Mouse (Mus musculus): ENCODE results near the gene Ptov1. TPM values are rescaled to one million over a fixed set of nuclear protein-coding genes. Genes with fewer than 3 reads are reported as not detected.
A peak's percentile ranks its signal among the peaks of the same experiment; 100 is the strongest.

The Ptov1 gene
- total and polyA plus RNA-seq, 2 experiments = 17.0 to 76.1 TPM

DNA sequence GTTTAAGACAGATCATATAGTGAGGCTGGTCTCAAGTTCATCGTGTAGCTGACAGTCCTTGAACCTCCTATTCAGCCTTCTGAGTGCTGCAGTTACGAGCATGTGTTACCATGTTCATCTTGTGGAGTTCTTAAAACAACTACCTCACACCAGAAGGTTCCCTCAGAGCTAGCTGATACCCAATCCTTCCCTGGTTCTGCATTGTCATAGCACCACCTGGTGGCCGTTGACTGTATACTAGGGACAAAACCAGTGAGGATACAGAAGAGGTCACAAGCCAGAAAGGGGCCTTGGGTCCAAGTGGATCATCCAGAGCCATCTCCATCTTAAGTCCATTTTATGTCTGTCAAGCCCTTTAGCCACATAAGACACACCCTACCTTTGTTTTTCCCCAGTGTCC lies 44.7 kb downstream of the Ptov1 start:
- no peak overlapping the region for H3K27ac ChIP-seq (replicated peaks; ENCODE audit: insufficient read depth, low read depth, low read length)
- TF ChIP-seq POLR2A (IDR thresholded peaks at IDR 0.05; ENCODE audit: extremely low read depth, insufficient read depth, low read length) = no peak
- peak; percentile 68 for TF ChIP-seq CTCF (IDR thresholded peaks at IDR 0.05; ENCODE audit: low read depth, low read length)
- H3K9ac ChIP-seq (ENCODE audit: low read depth, low read length) = no peak overlapping the region
- WGBS = 21% methylated on average over 3 of the region's 3 CpGs
- H3K4me1 ChIP-seq (ENCODE audit: control insufficient read depth, insufficient read depth, low read length) = peaks cover 10% of the 10 kb centered on the region
- peaks cover 78% of the 10 kb centered on the region for H3K79me2 ChIP-seq (ENCODE audit: control insufficient read depth, insufficient read depth, low read length)
- H3K36me3 ChIP-seq (ENCODE audit: control insufficient read depth, insufficient read depth, low read length) = peaks cover 5% of the 10 kb centered on the region; the same call in 1 of the 2 replicates
- no peaks in the 10 kb centered on the region for H3K27me3 ChIP-seq (ENCODE audit: control insufficient read depth, insufficient read depth, low read length)
- no peak overlapping the region for H3K4me3 ChIP-seq (ENCODE audit: insufficient read depth, low read depth, low read length)
- peak; percentile 56 for DNase-seq (ENCODE audit: extremely low read depth, low read depth, low spot score)

DNA sequence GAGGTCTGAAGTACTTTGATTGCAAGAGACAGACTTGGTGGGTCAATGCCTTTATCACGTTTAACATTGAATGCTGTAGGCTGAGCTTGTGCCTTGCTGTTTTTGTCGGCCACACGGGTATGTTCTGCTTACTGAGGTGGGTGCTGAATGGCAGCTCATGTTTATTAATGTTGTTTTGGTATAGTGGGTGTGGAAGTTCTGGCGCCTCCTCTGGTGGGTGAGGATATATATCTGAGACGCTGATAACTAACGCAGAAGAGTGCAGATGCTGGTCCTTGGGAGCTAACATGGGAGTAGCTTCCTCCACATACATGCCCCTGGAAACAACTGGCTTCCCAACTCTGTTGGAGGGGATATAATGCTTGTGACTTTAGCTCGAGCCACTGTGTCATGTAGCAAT lies 46.2 kb downstream of the Ptov1 start:
- TF ChIP-seq CTCF (IDR thresholded peaks at IDR 0.05; ENCODE audit: low read depth, low read length) (no peak), POLR2A (IDR thresholded peaks at IDR 0.05; ENCODE audit: extremely low read depth, insufficient read depth, low read length) (no peak)
- DNase-seq (ENCODE audit: extremely low read depth, low read depth, low spot score) = no peak
- Histone ChIP-seq H3K4me1 (ENCODE audit: control insufficient read depth, insufficient read depth, low read length) (peaks cover 17% of the 10 kb centered on the region), H3K27ac (replicated peaks; ENCODE audit: insufficient read depth, low read depth, low read length) (no peak overlapping the region), H3K79me2 (ENCODE audit: control insufficient read depth, insufficient read depth, low read length) (peaks cover 64% of the 10 kb centered on the region), H3K27me3 (ENCODE audit: control insufficient read depth, insufficient read depth, low read length) (no peaks in the 10 kb centered on the region), H3K4me3 (ENCODE audit: insufficient read depth, low read depth, low read length) (no peak overlapping the region), H3K9ac (ENCODE audit: low read depth, low read length) (no peak overlapping the region), H3K36me3 (ENCODE audit: control insufficient read depth, insufficient read depth, low read length) (peaks cover under 1% of the 10 kb centered on the region; the same call in 1 of the 2 replicates)
- WGBS = 53% methylated on average over 7 of the region's 7 CpGs

DNA sequence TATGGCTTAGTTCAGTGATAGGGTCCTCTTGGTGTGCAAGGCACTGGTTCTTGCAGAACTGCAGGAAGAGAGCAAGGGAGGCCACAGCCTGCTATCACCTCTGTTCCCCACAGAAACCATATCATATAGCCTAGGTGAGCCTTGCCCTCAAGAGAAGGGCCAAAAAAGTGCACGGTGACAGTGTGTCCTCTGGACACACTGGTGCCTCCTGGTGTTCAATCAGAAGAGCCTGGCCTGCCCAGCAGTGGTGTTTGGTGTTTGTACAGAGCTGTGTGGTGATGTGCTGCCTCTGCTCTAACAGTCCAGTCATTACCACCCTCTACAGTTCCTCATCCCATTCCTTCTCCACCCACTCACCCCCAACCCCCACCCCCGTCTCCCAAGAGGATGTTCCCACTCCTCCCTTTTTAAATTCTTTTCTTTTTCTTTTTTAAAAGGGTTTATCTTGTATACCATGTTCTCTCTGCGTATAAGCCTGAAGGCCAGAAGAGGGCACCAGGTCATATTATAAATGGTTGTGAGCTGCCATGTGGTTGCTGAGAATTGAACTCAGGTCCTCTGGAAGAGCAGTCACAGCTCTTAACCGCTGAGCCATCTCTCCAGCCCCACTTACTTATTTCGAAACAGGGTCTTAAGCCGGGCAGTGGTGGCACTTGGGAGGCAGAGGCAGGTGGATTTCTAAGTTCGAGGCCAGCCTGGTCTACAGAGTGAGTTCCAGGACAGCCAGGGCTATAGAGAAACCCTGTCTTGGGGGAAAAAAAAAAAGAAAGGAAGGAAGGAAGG lies 47.7 kb downstream of the Ptov1 start:
- WGBS = 72% methylated on average over 7 of the region's 7 CpGs
- Histone ChIP-seq H3K36me3 (ENCODE audit: control insufficient read depth, insufficient read depth, low read length) (no peaks in the 10 kb centered on the region), H3K9ac (ENCODE audit: low read depth, low read length) (no peak overlapping the region), H3K79me2 (ENCODE audit: control insufficient read depth, insufficient read depth, low read length) (peaks cover 52% of the 10 kb centered on the region), H3K27ac (replicated peaks; ENCODE audit: insufficient read depth, low read depth, low read length) (no peak overlapping the region), H3K4me3 (ENCODE audit: insufficient read depth, low read depth, low read length) (no peak overlapping the region), H3K27me3 (ENCODE audit: control insufficient read depth, insufficient read depth, low read length) (no peaks in the 10 kb centered on the region), H3K4me1 (ENCODE audit: control insufficient read depth, insufficient read depth, low read length) (peaks cover 27% of the 10 kb centered on the region)
- TF ChIP-seq POLR2A (IDR thresholded peaks at IDR 0.05; ENCODE audit: extremely low read depth, insufficient read depth, low read length) (no peak), CTCF (IDR thresholded peaks at IDR 0.05; ENCODE audit: low read depth, low read length) (peak; percentile 53)
- DNase-seq (ENCODE audit: extremely low read depth, low read depth, low spot score) = peak; percentile 34

DNA sequence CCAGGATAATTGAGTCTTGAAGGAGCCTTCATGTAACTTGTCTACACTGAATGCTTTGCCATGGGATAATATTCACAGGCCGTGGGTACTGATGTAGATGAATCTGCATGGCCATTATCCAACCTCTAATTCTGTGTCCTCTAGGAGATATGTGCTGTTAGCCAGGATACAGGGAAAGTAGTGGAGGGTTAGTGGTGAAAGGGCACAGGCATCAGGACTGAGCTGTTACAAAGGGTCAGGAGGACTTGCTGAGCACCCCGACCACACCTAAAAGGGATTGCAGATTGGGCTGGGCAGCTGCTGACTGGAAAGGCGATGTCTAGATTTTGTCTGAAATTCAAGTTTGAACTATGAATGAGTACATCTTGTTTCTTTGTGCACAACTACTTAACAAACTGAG lies 49.1 kb downstream of the Ptov1 start:
- Histone ChIP-seq H3K4me1 (ENCODE audit: control insufficient read depth, insufficient read depth, low read length) (peaks cover 27% of the 10 kb centered on the region), H3K27me3 (ENCODE audit: control insufficient read depth, insufficient read depth, low read length) (no peaks in the 10 kb centered on the region), H3K4me3 (ENCODE audit: insufficient read depth, low read depth, low read length) (no peak overlapping the region), H3K36me3 (ENCODE audit: control insufficient read depth, insufficient read depth, low read length) (no peaks in the 10 kb centered on the region), H3K27ac (replicated peaks; ENCODE audit: insufficient read depth, low read depth, low read length) (peak overlapping the region; percentile 73), H3K79me2 (ENCODE audit: control insufficient read depth, insufficient read depth, low read length) (peaks cover 44% of the 10 kb centered on the region), H3K9ac (ENCODE audit: low read depth, low read length) (peak overlapping the region; percentile 14; the same call in 1 of the 2 replicates)
- peak; percentile 65 for DNase-seq (ENCODE audit: extremely low read depth, low read depth, low spot score)
- TF ChIP-seq POLR2A (IDR thresholded peaks at IDR 0.05; ENCODE audit: extremely low read depth, insufficient read depth, low read length) (no peak), CTCF (IDR thresholded peaks at IDR 0.05; ENCODE audit: low read depth, low read length) (no peak)
- WGBS = 35% methylated on average over 3 of the region's 3 CpGs

DNA sequence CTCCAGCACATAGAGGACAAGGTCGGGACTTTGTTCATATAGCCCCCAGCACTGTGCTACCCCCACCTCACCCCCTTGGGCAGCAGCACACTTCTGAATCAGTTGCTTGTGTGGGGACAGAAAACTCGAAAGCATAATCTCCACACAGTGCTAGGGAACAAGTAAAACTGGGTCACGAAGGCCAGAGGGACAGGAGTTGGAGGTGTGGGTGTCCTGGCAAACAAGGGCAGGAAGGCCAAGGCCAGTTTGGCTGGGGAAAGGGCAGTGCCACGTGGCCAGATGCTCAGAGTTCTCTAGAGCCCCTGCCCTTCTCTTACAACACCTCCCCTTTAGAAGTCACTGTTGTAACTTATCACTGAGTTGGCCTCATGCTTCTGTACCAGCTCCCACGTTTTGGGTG lies 49.7 kb downstream of the Ptov1 start:
- H3K4me1 ChIP-seq (ENCODE audit: control insufficient read depth, insufficient read depth, low read length) = peaks cover 30% of the 10 kb centered on the region
- peak; percentile 99 for DNase-seq (ENCODE audit: extremely low read depth, low read depth, low spot score)
- WGBS = 16% methylated on average over 5 of the region's 5 CpGs
- H3K36me3 ChIP-seq (ENCODE audit: control insufficient read depth, insufficient read depth, low read length) = no peaks in the 10 kb centered on the region
- no peak overlapping the region for H3K9ac ChIP-seq (ENCODE audit: low read depth, low read length)
- H3K4me3 ChIP-seq (ENCODE audit: insufficient read depth, low read depth, low read length) = no peak overlapping the region
- peak overlapping the region; percentile 94 for H3K27ac ChIP-seq (replicated peaks; ENCODE audit: insufficient read depth, low read depth, low read length)
- peaks cover 38% of the 10 kb centered on the region for H3K79me2 ChIP-seq (ENCODE audit: control insufficient read depth, insufficient read depth, low read length)
- H3K27me3 ChIP-seq (ENCODE audit: control insufficient read depth, insufficient read depth, low read length) = no peaks in the 10 kb centered on the region
- no peak for TF ChIP-seq CTCF (IDR thresholded peaks at IDR 0.05; ENCODE audit: low read depth, low read length)
- TF ChIP-seq POLR2A (IDR thresholded peaks at IDR 0.05; ENCODE audit: extremely low read depth, insufficient read depth, low read length) = no peak

- no peak for TF ChIP-seq POLR2A (IDR thresholded peaks at IDR 0.05; ENCODE audit: extremely low read depth, insufficient read depth, low read length)
- TF ChIP-seq CTCF (IDR thresholded peaks at IDR 0.05; ENCODE audit: low read depth, low read length) = no peak
- H3K4me1 ChIP-seq (ENCODE audit: control insufficient read depth, insufficient read depth, low read length) = peaks cover 34% of the 10 kb centered on the region
- WGBS = 69% methylated on average over 2 of the region's 2 CpGs
- DNase-seq (ENCODE audit: extremely low read depth, low read depth, low spot score) = peak; percentile 14
- H3K27me3 ChIP-seq (ENCODE audit: control insufficient read depth, insufficient read depth, low read length) = no peaks in the 10 kb centered on the region
- 0 out of 2 replicates have a peak overlapping the region, but pooled peaks have one; percentile 25 for H3K4me3 ChIP-seq (ENCODE audit: insufficient read depth, low read depth, low read length)
- peak overlapping the region; percentile 70 for H3K9ac ChIP-seq (ENCODE audit: low read depth, low read length)
- peaks cover 34% of the 10 kb centered on the region for H3K79me2 ChIP-seq (ENCODE audit: control insufficient read depth, insufficient read depth, low read length)
- peaks cover 2% of the 10 kb centered on the region; the same call in 1 of the 2 replicates for H3K36me3 ChIP-seq (ENCODE audit: control insufficient read depth, insufficient read depth, low read length)
- H3K27ac ChIP-seq (replicated peaks; ENCODE audit: insufficient read depth, low read depth, low read length) = peak overlapping the region; percentile 94
Observed at GRCm38 (mm10) chr7:44819391-44819790, 50.2 kb downstream of the Ptov1 start.
